Mouse (Mus musculus) lung, adult 2 months (tissue): ENCODE results near the gene Olfm2. TPM values are rescaled to one million over a fixed set of nuclear protein-coding genes. Genes with fewer than 3 reads are reported as not detected.

Experiments
- DNase-seq: peaks from one replicate; pipeline ENCODE4 v3.0.0; 2022
- H3K4me1 ChIP-seq: fragments of 200-500 bp; 2 replicates; pipeline ENCODE4 v1.6.1; 2011; ENCODE audit warnings: low read length; ENCODE audit not compliant: control insufficient read depth, insufficient read depth
- H3K4me3 ChIP-seq: fragments of 200-500 bp; replicated peaks from 2 replicates; pipeline ENCODE3; 2011; ENCODE audit warnings: low read depth, mild to moderate bottlenecking, control low read depth, low read length; ENCODE audit errors: extremely low read depth
- CTCF ChIP-seq: fragments of 200-500 bp; IDR thresholded peaks from 2 replicates; pipeline ENCODE4 v1.5.1; 2011; ENCODE audit warnings: mild to moderate bottlenecking, low read length, control low read depth; ENCODE audit not compliant: insufficient read depth
- POLR2A ChIP-seq: fragments of 200-500 bp; IDR thresholded peaks from 2 replicates; pipeline ENCODE4 v1.6.1; 2011; ENCODE audit warnings: low read depth, mild to moderate bottlenecking, control low read depth, low read length, borderline replicate concordance; ENCODE audit errors: extremely low read depth
- WGBS: fragments of 180-500 bp; shearing (Covaris S2); methylation state at CpG from one replicate; pipeline ENCODE4 v1.1.7; 2018; 5-methylcytosine and 5-hydroxymethylcytosine counted together
- polyA plus RNA-seq: library from polyadenylated mRNA; depleted of rRNA; stranded (reverse); fragments of >200 nt; gene quantifications from 2 replicates; pipeline ENCODE4 v1.2.3, GENCODE M21; 2012

Olfm2 gene
- polyA plus RNA-seq, 1 experiment = 15.2 TPM

- TF ChIP-seq POLR2A (no peak), CTCF (no peak)
- no peak overlapping the region for H3K4me3 ChIP-seq
- WGBS = 40% methylated on average over 7 of the region's 7 CpGs
- no peak for DNase-seq
- H3K4me1 ChIP-seq = no peaks in the 10 kb centered on the region
Measured at GRCm38 (mm10) chr9:20681546-20682388, 64.4 kb downstream of the Olfm2 start.

- Histone ChIP-seq H3K4me3 (no peak overlapping the region), H3K4me1 (no peaks in the 10 kb centered on the region)
- no peak for TF ChIP-seq POLR2A
- TF ChIP-seq CTCF = no peak
- no peak for DNase-seq
- WGBS = 79% methylated on average over 9 of the region's 9 CpGs
Measured at GRCm38 (mm10) chr9:20680378-20680958, 65.7 kb downstream of the Olfm2 start.

GRCm38 (mm10) chr9:20677892-20678291 lies 68.3 kb downstream of the Olfm2 start:
- H3K4me3 ChIP-seq = no peak overlapping the region
- H3K4me1 ChIP-seq = no peaks in the 10 kb centered on the region
- no peak for DNase-seq
- no peak for TF ChIP-seq POLR2A
- no peak for TF ChIP-seq CTCF
- WGBS = 90% methylated on average over 12 of the region's 12 CpGs

- TF ChIP-seq CTCF = no peak
- TF ChIP-seq POLR2A = no peak
- DNase-seq = no peak
- H3K4me3 ChIP-seq = no peak overlapping the region
- H3K4me1 ChIP-seq = no peaks in the 10 kb centered on the region
- WGBS = 53% methylated on average over 16 of the region's 16 CpGs
Measured at GRCm38 (mm10) chr9:20672047-20672446, 74.1 kb downstream of the Olfm2 start.

- Histone ChIP-seq H3K4me1 (no peaks in the 10 kb centered on the region), H3K4me3 (no peak overlapping the region)
- WGBS = 92% methylated on average over 22 of the region's 22 CpGs
- TF ChIP-seq POLR2A (no peak), CTCF (no peak)
- no peak for DNase-seq
Measured at GRCm38 (mm10) chr9:20668065-20668464, 78.1 kb downstream of the Olfm2 start.

- Histone ChIP-seq H3K4me3 (no peak overlapping the region), H3K4me1 (no peaks in the 10 kb centered on the region)
- no peak for DNase-seq
- WGBS = 17% methylated on average over 7 of the region's 7 CpGs
- TF ChIP-seq POLR2A = no peak
- no peak for TF ChIP-seq CTCF
Measured at GRCm38 (mm10) chr9:20666510-20667034, 79.6 kb downstream of the Olfm2 start.

GRCm38 (mm10) chr9:20665925-20666324 lies 80.2 kb downstream of the Olfm2 start:
- 36% methylated on average over 8 of the region's 8 CpGs for WGBS
- DNase-seq = no peak
- H3K4me1 ChIP-seq = no peaks in the 10 kb centered on the region
- no peak overlapping the region for H3K4me3 ChIP-seq
- TF ChIP-seq CTCF (no peak), POLR2A (no peak)

- WGBS = 73% methylated on average over 5 of the region's 5 CpGs
- TF ChIP-seq CTCF (no peak), POLR2A (no peak)
- no peaks in the 10 kb centered on the region for H3K4me1 ChIP-seq
- no peak overlapping the region for H3K4me3 ChIP-seq
- DNase-seq = no peak
Measured at GRCm38 (mm10) chr9:20664982-20665637, 81.0 kb downstream of the Olfm2 start.

GRCm38 (mm10) chr9:20664366-20664765 lies 81.8 kb downstream of the Olfm2 start:
- H3K4me1 ChIP-seq = no peaks in the 10 kb centered on the region
- 82% methylated on average over 2 of the region's 2 CpGs for WGBS
- H3K4me3 ChIP-seq = no peak overlapping the region
- TF ChIP-seq POLR2A (no peak), CTCF (no peak)
- no peak for DNase-seq

- no peak for DNase-seq
- H3K4me1 ChIP-seq = no peaks in the 10 kb centered on the region
- 84% methylated on average over 2 of the region's 2 CpGs for WGBS
- TF ChIP-seq POLR2A (no peak), CTCF (no peak)
- H3K4me3 ChIP-seq = no peak overlapping the region
Measured at GRCm38 (mm10) chr9:20663956-20664355, 82.2 kb downstream of the Olfm2 start.

GRCm38 (mm10) chr9:20662874-20663273 lies 83.3 kb downstream of the Olfm2 start:
- TF ChIP-seq CTCF (no peak), POLR2A (no peak)
- DNase-seq = no peak
- H3K4me3 ChIP-seq = no peak overlapping the region
- 95% methylated on average over 8 of the region's 8 CpGs for WGBS
- no peaks in the 10 kb centered on the region for H3K4me1 ChIP-seq
